In genomic region chr16:17147391-17147929, GRCm38 (mm10) we compare ENCODE assay signal across 8 mouse cellular contexts. TPM values are rescaled to one million over a fixed set of nuclear protein-coding genes. Genes with fewer than 3 reads are reported as not detected.
A peak's percentile ranks its signal among the peaks of the same experiment; 100 is the strongest.
DNase-seq lines count a peak whose midpoint lies in the region; ATAC-seq and TF ChIP-seq lines count a peak whose summit lies in the region.

No protein-coding gene starts in this region.

- peak overlapping the region; percentile 76 for H3K9ac ChIP-seq in hindbrain, embryonic 16.5 days (ENCODE audit: low read depth, low read length)

- under 1% methylated on average over 38 of the region's 41 CpGs for WGBS in hindbrain, embryonic 16.5 days

- no peak; the same call in 1 of the 2 replicates for ATAC-seq in cerebellum, adult (ENCODE audit: insufficient number of reproducible peaks, low FRiP score, low TSS enrichment)
- peak; percentile 60 for ATAC-seq in hindbrain, embryonic 16.5 days

- 0 out of 2 replicates have a peak, but pooled peaks cover 4% of the 10 kb centered on the region for H3K36me3 ChIP-seq in hindbrain, embryonic 16.5 days (ENCODE audit: control insufficient read depth, insufficient read depth, low read length)
- H3K36me3 ChIP-seq in myocyte (ENCODE audit: control insufficient read depth, insufficient read depth), result peaks cover 7% of the 10 kb centered on the region

- no peak overlapping the region for H3ac ChIP-seq in myocyte (ENCODE audit: control insufficient read depth, insufficient read length)

- TF ChIP-seq POLR2A in myocyte (IDR thresholded peaks at IDR 0.05; ENCODE audit: insufficient read length, low read depth), result no peak

- no peaks in the 10 kb centered on the region for H3K79me2 ChIP-seq in myocyte (ENCODE audit: control insufficient read depth, insufficient read depth)

- peak overlapping the region; percentile 73 for H3K4me3 ChIP-seq in hindbrain, embryonic 16.5 days (ENCODE audit: low read length)
- H3K4me3 ChIP-seq in myocyte, result peak overlapping the region; percentile 30

- H3K4me1 ChIP-seq in hindbrain, embryonic 16.5 days (ENCODE audit: control insufficient read depth, insufficient read depth, low read depth, low read length), result peaks cover 10% of the 10 kb centered on the region

- peak overlapping the region; percentile 81 for H3K27ac ChIP-seq in hindbrain, embryonic 16.5 days (ENCODE audit: low read depth, low read length)

- no peaks in the 10 kb centered on the region for H3K9me3 ChIP-seq in hindbrain, embryonic 16.5 days (ENCODE audit: control insufficient read depth, low read length)

- peak; percentile 36 to 53 for DNase-seq in cerebellum, postnatal 10 days
- peak; percentile 70 for DNase-seq in CD4-positive helper T cell, adult 2 months (ENCODE audit: low read depth, low spot score)
- DNase-seq in embryo, embryonic 10 days (ENCODE audit: low spot score), result peak; percentile 19
- DNase-seq in liver, result peak; percentile 36
- peak; percentile 33 for DNase-seq in thymus, postnatal 14 days

- H3K27me3 ChIP-seq in hindbrain, embryonic 16.5 days (replicated peaks; ENCODE audit: control insufficient read depth, insufficient read depth, low read length), result no peaks in the 10 kb centered on the region
- no peaks in the 10 kb centered on the region for H3K27me3 ChIP-seq in myocyte (ENCODE audit: control insufficient read depth, insufficient read depth, insufficient read length)

- peak overlapping the region; percentile 60 for H3K4me2 ChIP-seq in hindbrain, embryonic 16.5 days (ENCODE audit: low read length)
- peak overlapping the region; percentile 92 for H3K4me2 ChIP-seq in myocyte (ENCODE audit: low read depth)

TF ChIP-seq in myocyte, 11 proteins besides CTCF, POLR2A, EP300 and RAD21:
- TF ChIP-seq TCF3 (IDR thresholded peaks at IDR 0.05; ENCODE audit: insufficient read length, low read depth) (no peak), POLR2AphosphoS2 (IDR thresholded peaks at IDR 0.05; ENCODE audit: insufficient read length, low read depth) (peak; percentile 27)
TF ChIP-seq in myocyte: peak in this region for 1.

RNA-seq across cellular contexts. Expression of gene Ccdc116, which starts 0.4 kb away (rescaled TPM):
- 3.7 and 3.9 TPM in 2 replicates for polyA plus RNA-seq in hindbrain, embryonic 16.5 days (2015; fragmentation: Nextera tagmentation; extraction: Ambion mirVana)
- 0.17 TPM for polyA plus RNA-seq in myocyte (2012; fragmentation: generic; extraction: Trizol)

RNA-seq across cellular contexts. Expression of gene Ydjc, which starts 3.0 kb away (rescaled TPM):
- 52.1 and 56.7 TPM in 2 replicates for polyA plus RNA-seq in hindbrain, embryonic 16.5 days (2015; fragmentation: Nextera tagmentation; extraction: Ambion mirVana)
- 8.2 TPM for polyA plus RNA-seq in myocyte (2012; fragmentation: generic; extraction: Trizol)

RNA-seq across cellular contexts. Expression of gene Sdf2l1, which starts 15.3 kb away (rescaled TPM):
- 37.8 and 39.6 TPM in 2 replicates for polyA plus RNA-seq in hindbrain, embryonic 16.5 days (2015; fragmentation: Nextera tagmentation; extraction: Ambion mirVana)
- polyA plus RNA-seq in myocyte (2012; fragmentation: generic; extraction: Trizol), result 17.3 TPM

RNA-seq across cellular contexts. Expression of gene 2610318N02Rik, which starts 22.5 kb away (rescaled TPM):
- 13.0 and 13.3 TPM in 2 replicates for polyA plus RNA-seq in hindbrain, embryonic 16.5 days (2015; fragmentation: Nextera tagmentation; extraction: Ambion mirVana)
- 13.5 TPM for polyA plus RNA-seq in myocyte (2012; fragmentation: generic; extraction: Trizol)

RNA-seq across cellular contexts. Expression of gene Ppil2, which starts 36.4 kb away (rescaled TPM):
- polyA plus RNA-seq in hindbrain, embryonic 16.5 days (2015; fragmentation: Nextera tagmentation; extraction: Ambion mirVana), result 135 and 142 TPM in 2 replicates
- 48.5 TPM for polyA plus RNA-seq in myocyte (2012; fragmentation: generic; extraction: Trizol)

Comparison
In these comparisons a context has a peak if more than half of its experiments do, and no peak if none do; other contexts are left out.
1. DNase-seq: peak in every context shown above with its lines; median percentile 70 in CD4-positive helper T cell, adult 2 months; 44 in cerebellum, postnatal 10 days; 36 in liver; 33 in thymus, postnatal 14 days; 19 in embryo, embryonic 10 days.